Mouse (Mus musculus): ENCODE measurements at regions not wholly inside any gene's neighbourhood (a gene's known extent, or its start where the extent isn't known, plus 50 kb on each side); places are given as distances from the start of the nearest gene placed in this dataset.

- Histone ChIP-seq H3K27ac (replicated peaks) (no peak overlapping the region), H3K36me3 (replicated peaks) (no peaks in the 10 kb centered on the region), H3K27me3 (replicated peaks; ENCODE audit: low read depth, poor library complexity, severe bottlenecking) (no peaks in the 10 kb centered on the region), H3K9me3 (no peaks in the 10 kb centered on the region), H3K4me1 (no peaks in the 10 kb centered on the region), H3K4me3 (no peak overlapping the region)
- WGBS = 92% methylated on average over 6 of the region's 6 CpGs
- no peak for DNase-seq (ENCODE audit: low spot score)
These were observed 211.2 kb upstream of the Id4 start for GRCm38 (mm10) chr13:48049796-48050195.

- Histone ChIP-seq H3K36me3 (replicated peaks) (no peaks in the 10 kb centered on the region), H3K27me3 (replicated peaks; ENCODE audit: low read depth, poor library complexity, severe bottlenecking) (no peaks in the 10 kb centered on the region)
- no peak for DNase-seq (ENCODE audit: low spot score)
These were observed 186.4 kb upstream of the Id4 start for GRCm38 (mm10) chr13:48074630-48075029.

GRCm38 (mm10) chr13:48075315-48075714 lies 185.7 kb upstream of the Id4 start:
- Histone ChIP-seq H3K27ac (replicated peaks) (no peak overlapping the region), H3K27me3 (replicated peaks; ENCODE audit: low read depth, poor library complexity, severe bottlenecking) (no peaks in the 10 kb centered on the region), H3K36me3 (replicated peaks) (no peaks in the 10 kb centered on the region), H3K4me1 (no peaks in the 10 kb centered on the region), H3K4me3 (no peak overlapping the region), H3K9me3 (no peaks in the 10 kb centered on the region)
- DNase-seq (ENCODE audit: low spot score) = no peak
- 80% methylated on average over 5 of the region's 5 CpGs for WGBS

More at GRCm38 (mm10) chr13:48074630-48075029, 186.4 kb upstream of the Id4 start:
- Histone ChIP-seq H3K4me3 (no peak overlapping the region), H3K9me3 (no peaks in the 10 kb centered on the region), H3K4me1 (no peaks in the 10 kb centered on the region), H3K27ac (replicated peaks) (no peak overlapping the region)

GRCm38 (mm10) chr13:48078214-48078613 lies 182.8 kb upstream of the Id4 start:
- Histone ChIP-seq H3K27ac (replicated peaks) (no peak overlapping the region), H3K36me3 (replicated peaks) (no peaks in the 10 kb centered on the region), H3K9me3 (no peaks in the 10 kb centered on the region), H3K27me3 (replicated peaks; ENCODE audit: low read depth, poor library complexity, severe bottlenecking) (no peaks in the 10 kb centered on the region), H3K4me1 (no peaks in the 10 kb centered on the region), H3K4me3 (no peak overlapping the region)
- no peak for DNase-seq (ENCODE audit: low spot score)
- WGBS = 91% methylated on average over 12 of the region's 12 CpGs

GRCm38 (mm10) chr13:48083294-48083693 lies 177.7 kb upstream of the Id4 start:
- Histone ChIP-seq H3K36me3 (replicated peaks) (no peaks in the 10 kb centered on the region), H3K4me1 (no peaks in the 10 kb centered on the region), H3K27ac (replicated peaks) (no peak overlapping the region), H3K27me3 (replicated peaks; ENCODE audit: low read depth, poor library complexity, severe bottlenecking) (no peaks in the 10 kb centered on the region), H3K9me3 (no peaks in the 10 kb centered on the region), H3K4me3 (no peak overlapping the region)
- no peak for DNase-seq (ENCODE audit: low spot score)
- WGBS = 80% methylated on average over 2 of the region's 2 CpGs

GRCm38 (mm10) chr13:48083807-48084206 lies 177.2 kb upstream of the Id4 start:
- Histone ChIP-seq H3K27me3 (replicated peaks; ENCODE audit: low read depth, poor library complexity, severe bottlenecking) (no peaks in the 10 kb centered on the region), H3K4me3 (no peak overlapping the region), H3K36me3 (replicated peaks) (no peaks in the 10 kb centered on the region), H3K27ac (replicated peaks) (no peak overlapping the region), H3K9me3 (no peaks in the 10 kb centered on the region), H3K4me1 (no peaks in the 10 kb centered on the region)
- no peak for DNase-seq (ENCODE audit: low spot score)

- no peaks in the 10 kb centered on the region for H3K36me3 ChIP-seq (replicated peaks)
- H3K4me3 ChIP-seq = no peak overlapping the region
- 69% methylated on average over 16 of the region's 16 CpGs for WGBS
- H3K27me3 ChIP-seq (replicated peaks; ENCODE audit: low read depth, poor library complexity, severe bottlenecking) = no peaks in the 10 kb centered on the region
- DNase-seq (ENCODE audit: low spot score) = no peak
- H3K4me1 ChIP-seq = no peaks in the 10 kb centered on the region
- H3K27ac ChIP-seq (replicated peaks) = no peak overlapping the region
- H3K9me3 ChIP-seq = no peaks in the 10 kb centered on the region
These were observed 166.6 kb upstream of the Id4 start for GRCm38 (mm10) chr13:48094275-48095035.

- Histone ChIP-seq H3K27ac (replicated peaks) (no peak overlapping the region), H3K9me3 (no peaks in the 10 kb centered on the region), H3K36me3 (replicated peaks) (no peaks in the 10 kb centered on the region), H3K27me3 (replicated peaks; ENCODE audit: low read depth, poor library complexity, severe bottlenecking) (peaks cover 8% of the 10 kb centered on the region; the same call in 1 of the 2 replicates), H3K4me1 (peaks cover 24% of the 10 kb centered on the region), H3K4me3 (no peak overlapping the region)
- WGBS = 79% methylated on average over 8 of the region's 8 CpGs
- no peak for DNase-seq (ENCODE audit: low spot score)
These were observed 158.9 kb upstream of the Id4 start for GRCm38 (mm10) chr13:48102156-48102555.

- H3K27ac ChIP-seq (replicated peaks) = no peak overlapping the region
- no peaks in the 10 kb centered on the region for H3K9me3 ChIP-seq
- no peak for DNase-seq (ENCODE audit: low spot score)
- peaks cover 25% of the 10 kb centered on the region for H3K4me1 ChIP-seq
- H3K4me3 ChIP-seq = no peak overlapping the region
- H3K36me3 ChIP-seq (replicated peaks) = no peaks in the 10 kb centered on the region
- 55% methylated on average over 7 of the region's 7 CpGs for WGBS
- H3K27me3 ChIP-seq (replicated peaks; ENCODE audit: low read depth, poor library complexity, severe bottlenecking) = peaks cover 8% of the 10 kb centered on the region; the same call in 1 of the 2 replicates
These were observed 158.5 kb upstream of the Id4 start for GRCm38 (mm10) chr13:48102576-48102975.

GRCm38 (mm10) chr13:48104766-48105165 lies 156.3 kb upstream of the Id4 start:
- no peak overlapping the region for H3K4me3 ChIP-seq
- H3K36me3 ChIP-seq (replicated peaks) = no peaks in the 10 kb centered on the region
- no peaks in the 10 kb centered on the region for H3K9me3 ChIP-seq
- H3K27ac ChIP-seq (replicated peaks) = no peak overlapping the region
- peak; percentile 18 for DNase-seq (ENCODE audit: low spot score)
- peaks cover 25% of the 10 kb centered on the region for H3K4me1 ChIP-seq
- WGBS = 67% methylated on average over 6 of the region's 6 CpGs
- H3K27me3 ChIP-seq (replicated peaks; ENCODE audit: low read depth, poor library complexity, severe bottlenecking) = peaks cover 8% of the 10 kb centered on the region; the same call in 1 of the 2 replicates

GRCm38 (mm10) chr13:48106946-48107345 lies 154.1 kb upstream of the Id4 start:
- H3K27ac ChIP-seq (replicated peaks) = no peak overlapping the region
- DNase-seq (ENCODE audit: low spot score) = no peak
- H3K36me3 ChIP-seq (replicated peaks) = no peaks in the 10 kb centered on the region
- H3K4me3 ChIP-seq = no peak overlapping the region
- 67% methylated on average over 5 of the region's 5 CpGs for WGBS
- H3K9me3 ChIP-seq = no peaks in the 10 kb centered on the region
- peaks cover 8% of the 10 kb centered on the region; the same call in 1 of the 2 replicates for H3K27me3 ChIP-seq (replicated peaks; ENCODE audit: low read depth, poor library complexity, severe bottlenecking)
- peaks cover 25% of the 10 kb centered on the region for H3K4me1 ChIP-seq

- H3K27ac ChIP-seq (replicated peaks) = no peak overlapping the region
- no peaks in the 10 kb centered on the region for H3K27me3 ChIP-seq (replicated peaks; ENCODE audit: low read depth, poor library complexity, severe bottlenecking)
- no peak overlapping the region for H3K4me3 ChIP-seq
- H3K36me3 ChIP-seq (replicated peaks) = no peaks in the 10 kb centered on the region
- DNase-seq (ENCODE audit: low spot score) = no peak
- 85% methylated on average over 7 of the region's 7 CpGs for WGBS
- H3K9me3 ChIP-seq = 0 out of 2 replicates have a peak, but pooled peaks cover 4% of the 10 kb centered on the region
- H3K4me1 ChIP-seq = no peaks in the 10 kb centered on the region
These were observed 145.1 kb upstream of the Id4 start for GRCm38 (mm10) chr13:48115890-48116289.

GRCm38 (mm10) chr13:48126582-48126981 lies 134.4 kb upstream of the Id4 start:
- Histone ChIP-seq H3K4me3 (no peak overlapping the region), H3K27ac (replicated peaks) (no peak overlapping the region)
- 71% methylated on average over 6 of the region's 6 CpGs for WGBS

More at GRCm38 (mm10) chr13:48126582-48126981, 134.4 kb upstream of the Id4 start:
- no peak for DNase-seq (ENCODE audit: low spot score)
- Histone ChIP-seq H3K27me3 (replicated peaks; ENCODE audit: low read depth, poor library complexity, severe bottlenecking) (0 out of 2 replicates have a peak, but pooled peaks cover 9% of the 10 kb centered on the region), H3K4me1 (peaks cover 19% of the 10 kb centered on the region), H3K36me3 (replicated peaks) (no peaks in the 10 kb centered on the region), H3K9me3 (no peaks in the 10 kb centered on the region)
